Mouse (Mus musculus) lung, embryonic 16.5 days (tissue): ENCODE data around the gene Pbx1. TPM values are rescaled to one million over a fixed set of nuclear protein-coding genes. Genes with fewer than 3 reads are reported as not detected.

ENCODE experiments used
- ATAC-seq: fragments of 200-750 bp; cut with Nextera tagmentation; 2 replicates; pipeline ENCODE4 v1.8.0; 2017; ENCODE audit warnings: low read depth, mild to moderate bottlenecking, moderate library complexity
- H3K27ac ChIP-seq: fragments of 300-500 bp; sonication (generic); 2 replicates; pipeline ENCODE4 v1.5.1; 2014; ENCODE audit warnings: mild to moderate bottlenecking, control low read depth, low read length
- H3K27me3 ChIP-seq: fragments of 300-500 bp; sonication (generic); 2 replicates; pipeline ENCODE4 v1.6.1; 2014; ENCODE audit warnings: low read depth, low read length, mixed read lengths; ENCODE audit not compliant: control insufficient read depth, insufficient read depth
- H3K36me3 ChIP-seq: fragments of 300-500 bp; sonication (generic); 2 replicates; pipeline ENCODE4 v1.6.1; 2014; ENCODE audit warnings: low read length; ENCODE audit not compliant: control insufficient read depth, insufficient read depth
- H3K4me1 ChIP-seq: fragments of 300-500 bp; sonication (generic); replicated peaks from 2 replicates; pipeline ENCODE4 v1.6.1; 2014; ENCODE audit warnings: low read length, mixed read lengths; ENCODE audit not compliant: control insufficient read depth, insufficient read depth
- H3K4me2 ChIP-seq: fragments of 300-500 bp; sonication (generic); 2 replicates; pipeline ENCODE4 v1.6.1; 2014; ENCODE audit warnings: low read depth, low read length, control low read depth
- H3K4me3 ChIP-seq: fragments of 300-500 bp; sonication (generic); 2 replicates; pipeline ENCODE4 v1.5.1; 2014; ENCODE audit warnings: mild to moderate bottlenecking, low read length, control low read depth
- H3K9ac ChIP-seq: fragments of 300-500 bp; sonication (generic); 2 replicates; pipeline ENCODE4 v1.6.1; 2014; ENCODE audit warnings: low read length, control low read depth
- H3K9me3 ChIP-seq: fragments of 300-500 bp; sonication (generic); 2 replicates; pipeline ENCODE4 v1.6.1; 2016; ENCODE audit warnings: low read length; ENCODE audit not compliant: control insufficient read depth
- WGBS: fragments of 180-500 bp; shearing (Covaris S2); extraction: QIAGEN DNeasy Blood & Tissue Kit; methylation state at CpG from one replicate; pipeline ENCODE4 v1.1.7; 2014; 5-methylcytosine and 5-hydroxymethylcytosine counted together
- polyA plus RNA-seq: library from polyadenylated mRNA; unstranded; fragments of >200 nt; fragmentation: Nextera tagmentation; extraction: Ambion mirVana; gene quantifications from 2 replicates; pipeline ENCODE4 v1.2.1, GENCODE M21; 2015

Pbx1 gene
- polyA plus RNA-seq, 1 experiment from 2014 or later, result 34.3 TPM

- Histone ChIP-seq H3K27ac (no peak overlapping the region), H3K4me2 (no peak overlapping the region), H3K4me1 (peaks cover 22% of the 10 kb centered on the region), H3K9ac (no peak overlapping the region), H3K4me3 (no peak overlapping the region), H3K9me3 (no peaks in the 10 kb centered on the region), H3K36me3 (no peaks in the 10 kb centered on the region; the same call in 1 of the 2 replicates), H3K27me3 (no peaks in the 10 kb centered on the region)
- 67% methylated on average over 4 of the region's 4 CpGs for WGBS
- no peak for ATAC-seq
Measured at GRCm38 (mm10) chr1:168325786-168326185, 106.3 kb downstream of the Pbx1 start.

- Histone ChIP-seq H3K9me3 (no peaks in the 10 kb centered on the region), H3K4me2 (no peak overlapping the region), H3K27me3 (no peaks in the 10 kb centered on the region), H3K27ac (no peak overlapping the region), H3K4me3 (no peak overlapping the region), H3K9ac (no peak overlapping the region), H3K4me1 (peaks cover 31% of the 10 kb centered on the region), H3K36me3 (no peaks in the 10 kb centered on the region; the same call in 1 of the 2 replicates)
- ATAC-seq, result no peak
- WGBS, result 29% methylated on average over 7 of the region's 7 CpGs
Measured at GRCm38 (mm10) chr1:168324306-168325085, 107.6 kb downstream of the Pbx1 start.

GRCm38 (mm10) chr1:168323436-168324108, 108.5 kb downstream of the Pbx1 start:
- Histone ChIP-seq H3K9ac (no peak overlapping the region), H3K36me3 (no peaks in the 10 kb centered on the region; the same call in 1 of the 2 replicates), H3K27ac (no peak overlapping the region), H3K4me3 (no peak overlapping the region), H3K4me2 (no peak overlapping the region), H3K27me3 (no peaks in the 10 kb centered on the region), H3K4me1 (peaks cover 39% of the 10 kb centered on the region), H3K9me3 (no peaks in the 10 kb centered on the region)
- WGBS, result 53% methylated on average over 12 of the region's 12 CpGs
- ATAC-seq, result no peak

GRCm38 (mm10) chr1:168322892-168323291, 109.2 kb downstream of the Pbx1 start:
- WGBS, result 97% methylated on average over 1 of the region's 1 CpGs
- no peak for ATAC-seq
- Histone ChIP-seq H3K36me3 (no peaks in the 10 kb centered on the region; the same call in 1 of the 2 replicates), H3K4me3 (no peak overlapping the region), H3K9me3 (no peaks in the 10 kb centered on the region), H3K4me1 (peaks cover 41% of the 10 kb centered on the region), H3K27me3 (no peaks in the 10 kb centered on the region), H3K4me2 (no peak overlapping the region), H3K9ac (no peak overlapping the region), H3K27ac (no peak overlapping the region)

GRCm38 (mm10) chr1:168319695-168320094, 112.4 kb downstream of the Pbx1 start:
- Histone ChIP-seq H3K4me2 (no peak overlapping the region), H3K4me1 (peaks cover 31% of the 10 kb centered on the region), H3K36me3 (no peaks in the 10 kb centered on the region; the same call in 1 of the 2 replicates), H3K9me3 (no peaks in the 10 kb centered on the region), H3K9ac (no peak overlapping the region), H3K27ac (peak overlapping the region; percentile 74), H3K4me3 (no peak overlapping the region), H3K27me3 (no peaks in the 10 kb centered on the region)
- 31% methylated on average over 5 of the region's 5 CpGs for WGBS
- peak; percentile 72 for ATAC-seq

- Histone ChIP-seq H3K27me3 (no peaks in the 10 kb centered on the region), H3K27ac (no peak overlapping the region), H3K4me2 (no peak overlapping the region), H3K4me1 (peaks cover 26% of the 10 kb centered on the region), H3K9me3 (no peaks in the 10 kb centered on the region), H3K4me3 (no peak overlapping the region), H3K36me3 (no peaks in the 10 kb centered on the region; the same call in 1 of the 2 replicates), H3K9ac (no peak overlapping the region)
- ATAC-seq, result no peak
- WGBS, result 31% methylated on average over 13 of the region's 13 CpGs
Measured at GRCm38 (mm10) chr1:168318899-168319469, 113.1 kb downstream of the Pbx1 start.

GRCm38 (mm10) chr1:168313772-168314171, 118.3 kb downstream of the Pbx1 start:
- Histone ChIP-seq H3K9me3 (no peaks in the 10 kb centered on the region), H3K36me3 (no peaks in the 10 kb centered on the region), H3K27ac (no peak overlapping the region), H3K4me3 (no peak overlapping the region), H3K27me3 (no peaks in the 10 kb centered on the region), H3K4me1 (peaks cover 6% of the 10 kb centered on the region), H3K4me2 (no peak overlapping the region), H3K9ac (no peak overlapping the region)
- ATAC-seq, result no peak

- no peak for ATAC-seq
- WGBS, result 83% methylated on average over 7 of the region's 7 CpGs
- Histone ChIP-seq H3K9ac (no peak overlapping the region), H3K4me1 (peaks cover 10% of the 10 kb centered on the region), H3K4me2 (no peak overlapping the region), H3K9me3 (no peaks in the 10 kb centered on the region), H3K27me3 (no peaks in the 10 kb centered on the region), H3K36me3 (no peaks in the 10 kb centered on the region), H3K27ac (no peak overlapping the region), H3K4me3 (no peak overlapping the region)
Measured at GRCm38 (mm10) chr1:168312710-168313447, 119.2 kb downstream of the Pbx1 start.

- H3K4me1 ChIP-seq, result peaks cover 11% of the 10 kb centered on the region
- no peak overlapping the region for H3K27ac ChIP-seq
- H3K4me3 ChIP-seq, result no peak overlapping the region
- no peaks in the 10 kb centered on the region for H3K36me3 ChIP-seq
- no peak for ATAC-seq
- no peak overlapping the region for H3K9ac ChIP-seq
- 69% methylated on average over 8 of the region's 8 CpGs for WGBS
- H3K27me3 ChIP-seq, result no peaks in the 10 kb centered on the region
- no peak overlapping the region for H3K4me2 ChIP-seq
- no peaks in the 10 kb centered on the region for H3K9me3 ChIP-seq
Measured at GRCm38 (mm10) chr1:168309101-168309521, 123.0 kb downstream of the Pbx1 start.
